Mouse (Mus musculus) intestine, postnatal 0 days (tissue): Measurements from ENCODE around the gene Dab1. TPM values are rescaled to one million over a fixed set of nuclear protein-coding genes. Genes with fewer than 3 reads are reported as not detected.

Experiments used
- ATAC-seq: fragments of 200-750 bp; cut with Nextera tagmentation; 2 replicates; pipeline ENCODE4 v1.8.0; 2017; ENCODE audit warnings: mild to moderate bottlenecking, moderate TSS enrichment, moderate library complexity
- H3K27ac ChIP-seq: fragments of 300-500 bp; sonication (generic); 2 replicates; pipeline ENCODE4 v1.5.1; 2014; ENCODE audit warnings: mild to moderate bottlenecking, low read depth, low read length, moderate library complexity
- H3K27me3 ChIP-seq: fragments of 300-500 bp; sonication (generic); replicated peaks from 2 replicates; pipeline ENCODE4 v1.6.1; 2014; ENCODE audit warnings: low read length, mixed read lengths; ENCODE audit not compliant: control insufficient read depth, insufficient read depth
- H3K36me3 ChIP-seq: fragments of 300-500 bp; sonication (generic); 2 replicates; pipeline ENCODE4 v1.6.1; 2014; ENCODE audit warnings: mild to moderate bottlenecking, moderate library complexity; ENCODE audit not compliant: control insufficient read depth, insufficient read depth
- H3K4me1 ChIP-seq: fragments of 300-500 bp; sonication (generic); replicated peaks from 2 replicates; pipeline ENCODE4 v1.6.1; 2014; ENCODE audit warnings: antibody characterized with exemption, low read length, mixed read lengths; ENCODE audit not compliant: control insufficient read depth, insufficient read depth
- H3K4me2 ChIP-seq: fragments of 300-500 bp; sonication (generic); replicated peaks from 2 replicates; pipeline ENCODE4 v1.6.1; 2014; ENCODE audit warnings: low read depth, mild to moderate bottlenecking, moderate library complexity
- H3K4me3 ChIP-seq: fragments of 300-500 bp; sonication (generic); 2 replicates; pipeline ENCODE4 v1.5.1; 2014; ENCODE audit warnings: low read depth, low read length
- H3K9ac ChIP-seq: fragments of 300-500 bp; sonication (generic); 2 replicates; pipeline ENCODE4 v1.6.1; 2014; ENCODE audit warnings: mild to moderate bottlenecking, low read depth, low read length
- H3K9me3 ChIP-seq: fragments of 300-500 bp; sonication (generic); 2 replicates; pipeline ENCODE4 v1.6.1; 2016; ENCODE audit warnings: mixed run types; ENCODE audit not compliant: control insufficient read depth
- CTCF ChIP-seq: sonication (generic); IDR thresholded peaks from 2 replicates; pipeline ENCODE4 v1.5.1; 2016; ENCODE audit warnings: low read depth, mild to moderate bottlenecking, control low read depth, antibody characterized with exemption, moderate library complexity
- WGBS: fragments of 180-500 bp; shearing (Covaris S2); extraction: QIAGEN DNeasy Blood & Tissue Kit; methylation state at CpG from one replicate; pipeline ENCODE4 v1.1.7; 2014; 5-methylcytosine and 5-hydroxymethylcytosine counted together
- polyA plus RNA-seq: library from polyadenylated mRNA; unstranded; fragments of >200 nt; fragmentation: Nextera tagmentation; extraction: Ambion mirVana; gene quantifications from 2 replicates; pipeline ENCODE4 v1.2.1, GENCODE M21; 2015

Gene Dab1
- polyA plus RNA-seq, 1 experiment from 2014 or later = 61.3 TPM

- Histone ChIP-seq H3K4me2 (no peak overlapping the region), H3K9me3 (no peaks in the 10 kb centered on the region), H3K4me1 (peaks cover 9% of the 10 kb centered on the region), H3K27ac (no peak overlapping the region), H3K27me3 (no peaks in the 10 kb centered on the region), H3K4me3 (no peak overlapping the region), H3K36me3 (peaks cover 11% of the 10 kb centered on the region; the same call in 1 of the 2 replicates), H3K9ac (no peak overlapping the region)
- ATAC-seq = peak; percentile 62; the same call in 1 of the 2 replicates
- 46% methylated on average over 9 of the region's 9 CpGs for WGBS
- no peak for TF ChIP-seq CTCF
These were observed 1095.9 kb downstream of the Dab1 start for GRCm38 (mm10) chr4:104714925-104715519.

DNA sequence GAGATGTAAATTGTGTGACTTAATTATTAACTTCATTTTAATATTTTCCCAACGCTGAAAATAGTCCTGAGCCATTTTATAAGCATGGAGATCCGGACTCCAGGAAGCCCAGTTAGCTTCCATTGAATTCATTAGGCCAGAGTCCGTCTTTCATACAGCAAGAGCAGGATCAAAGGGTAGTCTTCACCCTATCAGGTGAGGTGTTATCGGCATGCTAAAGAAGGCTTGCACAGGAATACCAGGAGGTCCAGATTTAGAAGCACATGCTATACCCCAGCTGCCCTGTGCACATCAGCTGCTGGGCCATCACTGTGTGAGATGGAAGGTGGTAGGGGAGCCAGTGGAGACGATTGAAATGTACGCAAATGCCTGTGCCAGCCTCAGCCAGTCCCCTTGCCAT is 1096.7 kb downstream of the Dab1 start:
- H3K9ac ChIP-seq = no peak overlapping the region

DNA sequence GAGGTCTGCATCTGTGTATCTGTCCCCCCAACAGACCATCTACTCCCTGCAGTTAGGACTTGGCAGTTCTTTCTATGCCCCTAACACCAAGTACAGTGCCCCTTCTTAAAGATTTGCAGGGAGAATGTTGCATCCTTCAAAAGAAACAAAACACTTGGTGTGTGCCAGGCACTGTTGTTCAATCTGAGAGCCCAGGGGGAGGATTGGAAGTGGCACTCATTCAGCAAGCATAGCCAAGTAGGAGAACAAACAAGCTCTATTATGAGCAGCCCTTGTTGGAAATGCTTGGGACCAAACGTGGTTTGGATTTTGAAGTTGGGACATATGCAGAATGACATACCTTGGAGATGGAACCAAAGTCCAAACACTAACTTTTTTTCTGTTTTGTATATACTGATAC is 1097.3 kb downstream of the Dab1 start:
- TF ChIP-seq CTCF = no peak
- Histone ChIP-seq H3K4me1 (peaks cover 9% of the 10 kb centered on the region), H3K9ac (no peak overlapping the region), H3K9me3 (no peaks in the 10 kb centered on the region), H3K27me3 (no peaks in the 10 kb centered on the region), H3K4me2 (no peak overlapping the region), H3K27ac (no peak overlapping the region), H3K4me3 (no peak overlapping the region), H3K36me3 (peaks cover 4% of the 10 kb centered on the region; the same call in 1 of the 2 replicates)
- WGBS = 70% methylated on average over 1 of the region's 1 CpGs
- no peak for ATAC-seq

More for the DNA sequence above, 1096.7 kb downstream of the Dab1 start:
- 52% methylated on average over 6 of the region's 6 CpGs for WGBS
- Histone ChIP-seq H3K27ac (no peak overlapping the region), H3K4me3 (no peak overlapping the region), H3K4me2 (no peak overlapping the region), H3K36me3 (peaks cover 4% of the 10 kb centered on the region; the same call in 1 of the 2 replicates), H3K9me3 (no peaks in the 10 kb centered on the region), H3K27me3 (no peaks in the 10 kb centered on the region), H3K4me1 (peaks cover 9% of the 10 kb centered on the region)
- no peak for TF ChIP-seq CTCF
- ATAC-seq = peak; percentile 58

DNA sequence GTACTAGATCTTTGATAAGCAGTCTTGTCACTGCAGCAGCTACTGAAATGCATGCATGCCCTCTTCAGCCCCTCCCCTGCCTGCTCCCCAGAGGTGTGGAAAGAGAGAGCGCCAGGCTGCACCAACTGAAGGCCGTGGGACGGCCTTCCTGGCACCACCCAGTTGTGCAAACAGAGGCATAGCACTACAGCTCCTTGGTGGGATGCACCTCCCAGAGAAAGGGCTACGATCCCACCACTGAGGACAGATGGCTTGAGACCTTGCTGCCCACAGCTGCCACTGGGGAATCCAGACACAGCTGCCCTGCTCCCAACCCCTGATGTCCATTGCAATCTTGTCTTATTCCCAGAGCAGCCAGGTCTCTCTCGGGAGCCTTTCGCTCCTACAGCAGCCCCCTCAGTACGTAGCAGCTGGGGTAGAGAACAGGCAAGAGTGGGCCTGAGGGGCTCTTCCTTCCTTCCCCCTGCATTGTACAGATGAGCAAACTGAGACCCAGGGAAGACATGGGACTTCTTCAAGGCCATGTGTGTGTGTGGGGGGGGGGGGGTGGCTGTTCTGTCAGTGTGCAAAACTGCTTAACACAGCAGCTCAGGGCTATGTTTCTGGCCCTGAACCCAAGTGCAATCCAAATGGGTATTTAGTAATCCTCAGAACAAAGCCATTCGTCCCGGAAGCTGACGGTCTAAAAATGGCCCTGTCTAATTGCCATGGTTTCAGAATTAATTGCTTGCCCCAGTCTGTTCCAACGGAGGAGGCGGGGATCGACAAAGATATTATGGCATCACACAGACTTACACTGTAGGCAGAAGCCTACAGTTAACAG is 1100.0 kb downstream of the Dab1 start:
- no peak overlapping the region for H3K4me2 ChIP-seq
- no peak for TF ChIP-seq CTCF
- ATAC-seq = no peak; the same call in 1 of the 2 replicates

GRCm38 (mm10) chr4:104723527-104724045 is 1104.4 kb downstream of the Dab1 start:
- no peak for TF ChIP-seq CTCF
- Histone ChIP-seq H3K9ac (no peak overlapping the region), H3K27me3 (no peaks in the 10 kb centered on the region), H3K36me3 (no peaks in the 10 kb centered on the region; the same call in 1 of the 2 replicates), H3K4me2 (no peak overlapping the region), H3K9me3 (no peaks in the 10 kb centered on the region), H3K4me3 (no peak overlapping the region), H3K4me1 (peaks cover 4% of the 10 kb centered on the region; the same call in 1 of the 2 replicates), H3K27ac (no peak overlapping the region)
- no peak for ATAC-seq
- WGBS = 76% methylated on average over 6 of the region's 6 CpGs

More for the DNA sequence above, 1100.0 kb downstream of the Dab1 start:
- Histone ChIP-seq H3K9me3 (no peaks in the 10 kb centered on the region), H3K36me3 (peaks cover 4% of the 10 kb centered on the region; the same call in 1 of the 2 replicates), H3K27ac (no peak overlapping the region), H3K9ac (no peak overlapping the region), H3K27me3 (no peaks in the 10 kb centered on the region), H3K4me1 (peaks cover 9% of the 10 kb centered on the region), H3K4me3 (no peak overlapping the region)
- WGBS = 37% methylated on average over 13 of the region's 13 CpGs

DNA sequence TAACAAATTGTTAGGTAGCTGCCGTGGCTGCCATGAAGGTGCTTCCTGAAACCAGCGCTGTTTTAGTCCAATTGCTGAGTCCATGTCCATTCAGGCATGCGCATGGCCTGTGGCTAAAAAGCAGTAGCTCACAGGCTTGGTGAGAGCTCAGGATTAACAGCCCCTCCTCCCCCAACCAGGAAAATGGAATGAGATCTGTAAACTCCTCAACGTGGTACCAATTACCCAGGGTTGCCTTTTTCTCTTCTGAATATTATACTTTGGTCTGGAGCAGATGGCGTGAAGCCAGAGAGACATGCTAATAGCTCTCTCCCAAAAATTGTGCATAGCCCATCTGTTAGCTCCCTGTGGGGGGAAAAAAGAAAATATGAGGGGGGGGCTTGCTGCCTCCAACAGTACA is 1105.1 kb downstream of the Dab1 start:
- WGBS = 74% methylated on average over 5 of the region's 5 CpGs
- H3K4me2 ChIP-seq = no peak overlapping the region
- no peak for ATAC-seq
- no peaks in the 10 kb centered on the region for H3K9me3 ChIP-seq
- no peak overlapping the region for H3K27ac ChIP-seq
- H3K9ac ChIP-seq = no peak overlapping the region
- 0 out of 2 replicates have a peak, but pooled peaks cover under 1% of the 10 kb centered on the region for H3K4me1 ChIP-seq
- TF ChIP-seq CTCF = no peak
- H3K36me3 ChIP-seq = no peaks in the 10 kb centered on the region; the same call in 1 of the 2 replicates
- no peak overlapping the region for H3K4me3 ChIP-seq
- H3K27me3 ChIP-seq = no peaks in the 10 kb centered on the region
